In the genomic region with DNA sequence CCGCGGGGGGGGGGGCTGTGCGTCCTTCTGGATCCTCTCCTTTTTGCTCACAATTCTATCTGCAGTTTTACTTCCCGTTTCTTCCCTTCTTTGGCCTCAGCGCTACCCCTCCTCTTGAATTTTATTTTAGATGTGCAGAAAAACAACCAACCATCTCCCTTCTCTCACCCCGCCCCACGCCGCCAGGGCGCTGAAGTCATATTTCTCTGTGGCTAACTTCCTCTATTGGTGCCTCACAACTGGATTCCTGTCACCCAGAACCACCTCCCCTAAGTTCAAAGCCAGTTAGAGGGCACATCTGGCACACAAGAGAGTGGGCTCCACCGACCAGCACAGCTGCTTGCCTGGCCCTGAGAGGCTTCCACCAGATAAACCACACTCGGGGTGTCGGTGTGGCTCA, we compare ENCODE assay signal across 8 mouse cellular contexts. TPM values are rescaled to one million over a fixed set of nuclear protein-coding genes. Genes with fewer than 3 reads are reported as not detected.
DNase-seq lines count a peak whose midpoint lies in the region; ATAC-seq and TF ChIP-seq lines count a peak whose summit lies in the region.

No protein-coding gene starts in this region.

- WGBS in forebrain, postnatal 0 days = 64% methylated on average over 11 of the region's 12 CpGs
- 63% methylated on average over 12 of the region's 12 CpGs for WGBS in hindbrain, embryonic 14.5 days
- 47% methylated on average over 9 of the region's 12 CpGs for WGBS in lung, embryonic 15.5 days
- WGBS in stomach, embryonic 14.5 days = 58% methylated on average over 10 of the region's 12 CpGs

- no peak for TF ChIP-seq POLR2A in testis, adult 2 months (IDR thresholded peaks at IDR 0.05; ENCODE audit: control insufficient read depth, low read depth, low read length)

- H3K27me3 ChIP-seq in testis, adult 2 months (ENCODE audit: control insufficient read depth, insufficient read depth, low read length) = no peaks in the 10 kb centered on the region
- H3K27me3 ChIP-seq in forebrain, postnatal 0 days (ENCODE audit: insufficient read depth, low read length) = no peaks in the 10 kb centered on the region
- H3K27me3 ChIP-seq in hindbrain, embryonic 14.5 days (ENCODE audit: control insufficient read depth, insufficient read depth, low read length) = no peaks in the 10 kb centered on the region
- H3K27me3 ChIP-seq in lung, embryonic 15.5 days = no peaks in the 10 kb centered on the region
- no peaks in the 10 kb centered on the region for H3K27me3 ChIP-seq in stomach, embryonic 14.5 days (ENCODE audit: control insufficient read depth, insufficient read depth, low read length)

- TF ChIP-seq CTCF in testis, adult 2 months (IDR thresholded peaks at IDR 0.05; ENCODE audit: control insufficient read depth, insufficient read depth, insufficient replicate concordance, low read depth, low read length) = no peak
- TF ChIP-seq CTCF in forebrain, postnatal 0 days (IDR thresholded peaks at IDR 0.05; ENCODE audit: low read depth) = no peak

- H3K36me3 ChIP-seq in testis, adult 2 months (ENCODE audit: control insufficient read depth, insufficient read depth, low read length) = no peaks in the 10 kb centered on the region
- H3K36me3 ChIP-seq in forebrain, postnatal 0 days (ENCODE audit: insufficient read depth) = no peaks in the 10 kb centered on the region
- no peaks in the 10 kb centered on the region for H3K36me3 ChIP-seq in hindbrain, embryonic 14.5 days (replicated peaks; ENCODE audit: control insufficient read depth, insufficient read depth)
- no peaks in the 10 kb centered on the region for H3K36me3 ChIP-seq in lung, embryonic 15.5 days
- H3K36me3 ChIP-seq in stomach, embryonic 14.5 days (ENCODE audit: control insufficient read depth, insufficient read depth, low read length) = no peaks in the 10 kb centered on the region

- H3K27ac ChIP-seq in testis, adult 2 months (ENCODE audit: control insufficient read depth, insufficient read depth, low read depth, low read length) = peak overlapping the region; percentile 5
- H3K27ac ChIP-seq in forebrain, postnatal 0 days (ENCODE audit: low read depth, low read length) = peak overlapping the region; percentile 21; the same call in 1 of the 2 replicates
- H3K27ac ChIP-seq in hindbrain, embryonic 14.5 days = peak overlapping the region; percentile 78; the same call in 1 of the 2 replicates
- peak overlapping the region; percentile 93 for H3K27ac ChIP-seq in lung, embryonic 15.5 days
- peak overlapping the region; percentile 94; the same call in 1 of the 2 replicates for H3K27ac ChIP-seq in stomach, embryonic 14.5 days (ENCODE audit: low read length)

- no peak overlapping the region for H3K4me3 ChIP-seq in testis, adult 2 months (ENCODE audit: control insufficient read depth, low read depth, low read length)
- no peak overlapping the region for H3K4me3 ChIP-seq in forebrain, postnatal 0 days (ENCODE audit: low read depth, low read length)
- no peak overlapping the region for H3K4me3 ChIP-seq in hindbrain, embryonic 14.5 days (replicated peaks; ENCODE audit: low read length)
- H3K4me3 ChIP-seq in lung, embryonic 15.5 days = no peak overlapping the region; the same call in 1 of the 2 replicates
- H3K4me3 ChIP-seq in stomach, embryonic 14.5 days (ENCODE audit: low read depth, low read length) = no peak overlapping the region

- H3K9me3 ChIP-seq in forebrain, postnatal 0 days (ENCODE audit: low read length) = no peaks in the 10 kb centered on the region
- H3K9me3 ChIP-seq in hindbrain, embryonic 14.5 days (ENCODE audit: control insufficient read depth, low read length) = no peaks in the 10 kb centered on the region
- no peaks in the 10 kb centered on the region for H3K9me3 ChIP-seq in lung, embryonic 15.5 days
- no peaks in the 10 kb centered on the region for H3K9me3 ChIP-seq in stomach, embryonic 14.5 days (ENCODE audit: control insufficient read depth, low read depth, low read length)

- DNase-seq in testis, postnatal 10 days (ENCODE audit: low spot score) = no peak
- DNase-seq in forebrain, postnatal 0 days = no peak
- no peak for DNase-seq in hindbrain, embryonic 14.5 days (ENCODE audit: low spot score)
- DNase-seq in retina, postnatal 1 day = no peak
- DNase-seq in layer of hippocampus, postnatal 14 days (ENCODE audit: low spot score in 2 of 2) = no peak

- H3K4me2 ChIP-seq in forebrain, postnatal 0 days (ENCODE audit: low read depth) = no peak overlapping the region
- H3K4me2 ChIP-seq in hindbrain, embryonic 14.5 days (replicated peaks) = peak overlapping the region; percentile 42; the same call in 1 of the 2 replicates
- H3K4me2 ChIP-seq in lung, embryonic 15.5 days = peak overlapping the region; percentile 63
- no peak overlapping the region; the same call in 1 of the 2 replicates for H3K4me2 ChIP-seq in stomach, embryonic 14.5 days (replicated peaks; ENCODE audit: low read depth, low read length)

- H3K9ac ChIP-seq in forebrain, postnatal 0 days = no peak overlapping the region
- no peak overlapping the region for H3K9ac ChIP-seq in hindbrain, embryonic 14.5 days
- no peak overlapping the region for H3K9ac ChIP-seq in lung, embryonic 15.5 days
- H3K9ac ChIP-seq in stomach, embryonic 14.5 days (replicated peaks; ENCODE audit: low read depth, low read length) = no peak overlapping the region

- H3K4me1 ChIP-seq in testis, adult 2 months (ENCODE audit: control insufficient read depth, insufficient read depth, low read length) = peaks cover 8% of the 10 kb centered on the region
- H3K4me1 ChIP-seq in forebrain, postnatal 0 days (ENCODE audit: insufficient read depth) = 0 out of 2 replicates have a peak, but pooled peaks cover 3% of the 10 kb centered on the region
- H3K4me1 ChIP-seq in hindbrain, embryonic 14.5 days (replicated peaks; ENCODE audit: control insufficient read depth, insufficient read depth, low read length) = 0 out of 2 replicates have a peak, but pooled peaks cover 7% of the 10 kb centered on the region
- H3K4me1 ChIP-seq in lung, embryonic 15.5 days = peaks cover 31% of the 10 kb centered on the region
- peaks cover 19% of the 10 kb centered on the region for H3K4me1 ChIP-seq in stomach, embryonic 14.5 days (ENCODE audit: control insufficient read depth, insufficient read depth, low read length)

- no peak for ATAC-seq in forebrain, postnatal 0 days
- ATAC-seq in hindbrain, embryonic 14.5 days (ENCODE audit: low FRiP score) = no peak
- no peak for ATAC-seq in lung, embryonic 15.5 days (ENCODE audit: borderline replicate concordance, extremely low read depth, low FRiP score, low TSS enrichment)
- no peak for ATAC-seq in stomach, embryonic 14.5 days (ENCODE audit: insufficient number of reproducible peaks, insufficient read depth, low FRiP score, low read depth)

RNA-seq across cellular contexts. Expression of a gene that starts 16.5 kb away (rescaled TPM):
- not detected in 2 replicates for polyA plus RNA-seq in testis, adult 2 months (2012; rRNA removed)
- not detected in 2 replicates for total RNA-seq in forebrain, postnatal 0 days (2014; rRNA removed)
- not detected in 2 replicates for polyA plus RNA-seq in forebrain, postnatal 0 days (2015; fragmentation: Nextera tagmentation; extraction: Ambion mirVana)
- polyA plus RNA-seq in hindbrain, embryonic 14.5 days (2014; fragmentation: Nextera tagmentation; extraction: Ambion mirVana) = not detected in 2 replicates
- not detected in 2 replicates for polyA plus RNA-seq in lung, embryonic 15.5 days (2015; fragmentation: Nextera tagmentation; extraction: Ambion mirVana)
- polyA plus RNA-seq in stomach, embryonic 14.5 days (2014; fragmentation: Nextera tagmentation; extraction: Ambion mirVana) = not detected in 2 replicates
- total RNA-seq in layer of hippocampus, postnatal 14 days (2021) = not detected

RNA-seq across cellular contexts. Expression of a gene that starts 22.8 kb away (rescaled TPM):
- polyA plus RNA-seq in testis, adult 2 months (2012; rRNA removed) = 8.7 and 8.9 TPM in 2 replicates
- total RNA-seq in forebrain, postnatal 0 days (2014; rRNA removed) = 82.3 and 115 TPM in 2 replicates
- polyA plus RNA-seq in forebrain, postnatal 0 days (2015; fragmentation: Nextera tagmentation; extraction: Ambion mirVana) = 19.1 and 26.5 TPM in 2 replicates
- polyA plus RNA-seq in hindbrain, embryonic 14.5 days (2014; fragmentation: Nextera tagmentation; extraction: Ambion mirVana) = 47.2 and 47.4 TPM in 2 replicates
- polyA plus RNA-seq in lung, embryonic 15.5 days (2015; fragmentation: Nextera tagmentation; extraction: Ambion mirVana) = 57.5 and 59.1 TPM in 2 replicates
- 66.9 and 70.3 TPM in 2 replicates for polyA plus RNA-seq in stomach, embryonic 14.5 days (2014; fragmentation: Nextera tagmentation; extraction: Ambion mirVana)
- total RNA-seq in layer of hippocampus, postnatal 14 days (2021) = 10 to 100 TPM; 51.1 to 58.2 TPM

Comparison
In these comparisons a context has a peak if more than half of its experiments do, and no peak if none do; other contexts are left out.
1. H3K27ac ChIP-seq: peak in every context shown above with its lines; median percentile 94 in stomach, embryonic 14.5 days; 93 in lung, embryonic 15.5 days; 78 in hindbrain, embryonic 14.5 days; 21 in forebrain, postnatal 0 days; 5 in testis, adult 2 months.
2. H3K4me2 ChIP-seq: peak in hindbrain, embryonic 14.5 days (single experiment) and lung, embryonic 15.5 days (single experiment); none in forebrain, postnatal 0 days (single experiment) and stomach, embryonic 14.5 days (single experiment).